Mouse (Mus musculus): Measurements from ENCODE around the gene 4930467E23Rik. TPM values are rescaled to one million over a fixed set of nuclear protein-coding genes. Genes with fewer than 3 reads are reported as not detected.
"Not testable (repeated sequence)": the region's sequence is repeated elsewhere in the genome, so short reads cannot be mapped to it uniquely, and the experiment has no call there.

4930467E23Rik gene
- total and polyA plus RNA-seq, 2 experiments from 2014 or later = not detected

DNA sequence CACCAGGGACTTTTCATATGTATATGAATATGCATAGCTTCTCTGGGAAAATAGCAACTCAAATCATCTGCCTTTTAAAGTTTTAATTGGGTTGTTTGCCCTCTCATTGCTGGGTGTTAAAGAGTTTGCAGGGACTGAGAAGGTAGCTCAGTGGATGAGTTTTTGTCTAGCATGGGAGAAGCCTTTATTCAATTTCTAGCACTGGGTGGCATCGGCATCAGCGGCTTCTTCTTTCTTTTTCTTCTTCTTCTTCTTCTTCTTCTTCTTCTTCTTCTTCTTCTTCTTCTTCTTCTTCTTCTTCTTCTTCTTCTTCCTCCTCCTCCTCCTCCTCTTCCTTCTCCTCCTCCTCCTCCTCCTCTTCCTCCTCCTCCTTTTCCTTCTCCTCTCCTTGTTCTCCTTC, 28.1 kb upstream of the 4930467E23Rik start:
- not testable (repeated sequence) for H3K9me3 ChIP-seq (ENCODE audit: low read length); H3K4me2 ChIP-seq (ENCODE audit: low read depth, low read length, poor library complexity, severe bottlenecking); H3K27ac ChIP-seq (ENCODE audit: low read depth, low read length); DNase-seq (ENCODE audit: low spot score); H3K9ac ChIP-seq (replicated peaks; ENCODE audit: low read length, poor library complexity, severe bottlenecking); ATAC-seq (ENCODE audit: low FRiP score); H3K36me3 ChIP-seq (ENCODE audit: insufficient read depth, low read length); H3K4me3 ChIP-seq (ENCODE audit: low read depth, low read length); H3K4me1 ChIP-seq (ENCODE audit: insufficient read depth, low read length); H3K27me3 ChIP-seq (ENCODE audit: insufficient read depth, low read length)
- 90% methylated on average over 2 of the region's 2 CpGs for WGBS

DNA sequence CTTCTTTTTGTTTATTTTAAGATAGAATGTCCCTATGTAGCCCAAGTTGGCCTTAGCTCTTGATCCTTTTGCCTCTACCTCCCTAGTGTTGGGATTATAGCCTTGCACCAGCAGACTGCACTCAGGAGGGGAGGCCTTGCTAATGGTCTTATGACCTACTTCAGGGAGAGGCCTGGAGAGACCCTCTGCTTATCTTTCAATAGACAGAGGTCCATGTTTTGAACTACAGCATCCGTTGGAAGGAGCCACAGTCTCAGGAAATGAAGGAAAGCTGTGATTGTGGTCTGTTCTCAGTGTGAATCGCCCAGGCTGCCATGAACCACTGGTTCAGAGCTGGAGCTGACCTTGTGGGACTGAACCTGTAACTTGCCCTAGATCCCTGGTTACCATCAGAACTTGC, 27.1 kb upstream of the 4930467E23Rik start:
- not testable (repeated sequence) for H3K27ac ChIP-seq (ENCODE audit: low read depth, low read length); H3K36me3 ChIP-seq (ENCODE audit: insufficient read depth, low read length); DNase-seq (ENCODE audit: low spot score); H3K9ac ChIP-seq (replicated peaks; ENCODE audit: low read length, poor library complexity, severe bottlenecking); H3K27me3 ChIP-seq (ENCODE audit: insufficient read depth, low read length); H3K4me1 ChIP-seq (ENCODE audit: insufficient read depth, low read length); H3K4me3 ChIP-seq (ENCODE audit: low read depth, low read length); ATAC-seq (ENCODE audit: low FRiP score); H3K4me2 ChIP-seq (ENCODE audit: low read depth, low read length, poor library complexity, severe bottlenecking); H3K9me3 ChIP-seq (ENCODE audit: low read length)
- WGBS = 75% methylated on average over 1 of the region's 2 CpGs

DNA sequence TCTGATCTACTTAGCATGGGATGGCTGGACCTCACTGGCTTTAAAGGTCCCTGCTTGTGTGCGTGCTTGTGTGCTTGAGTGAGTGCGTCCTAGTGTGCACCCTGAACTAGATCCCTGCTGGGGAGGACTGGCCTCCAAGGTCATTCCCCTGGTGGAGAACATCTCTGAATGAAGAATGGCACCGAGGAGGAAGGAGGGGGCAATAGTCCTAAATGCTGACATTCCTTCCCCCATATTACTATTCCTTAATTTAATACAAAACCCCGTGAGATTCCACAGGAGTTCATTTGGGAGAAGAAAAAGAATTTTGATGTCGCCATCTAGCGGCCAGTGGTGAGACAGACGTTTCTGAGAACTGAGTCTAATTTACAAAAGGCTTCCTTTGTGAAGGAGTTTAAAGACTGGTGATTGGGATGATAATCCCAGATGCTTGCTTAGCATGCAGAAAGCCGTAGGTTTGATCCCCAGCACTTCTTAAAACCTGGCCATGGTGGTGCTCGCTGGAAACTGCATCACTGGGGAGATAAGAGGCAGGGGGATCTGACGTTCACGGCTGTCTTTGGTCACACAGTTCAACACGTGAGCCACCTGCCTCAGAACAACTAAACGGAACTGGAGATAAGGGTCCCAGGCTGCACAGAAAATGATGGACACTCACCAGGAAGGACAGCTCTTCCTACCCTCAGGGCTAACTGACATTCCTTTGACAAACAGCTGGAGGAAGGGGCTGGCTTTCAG, 26.2 kb upstream of the 4930467E23Rik start:
- peak; percentile 62 for TF ChIP-seq CTCF (IDR thresholded peaks at IDR 0.05)
- not testable (repeated sequence) for H3K27ac ChIP-seq (ENCODE audit: low read depth, low read length); H3K4me1 ChIP-seq (ENCODE audit: insufficient read depth, low read length); H3K9me3 ChIP-seq (ENCODE audit: low read length); H3K9ac ChIP-seq (replicated peaks; ENCODE audit: low read length, poor library complexity, severe bottlenecking); H3K4me2 ChIP-seq (ENCODE audit: low read depth, low read length, poor library complexity, severe bottlenecking); H3K4me3 ChIP-seq (ENCODE audit: low read depth, low read length); H3K27me3 ChIP-seq (ENCODE audit: insufficient read depth, low read length); H3K36me3 ChIP-seq (ENCODE audit: insufficient read depth, low read length)
- 43% methylated on average over 13 of the region's 13 CpGs for WGBS
- peak; percentile 90 for ATAC-seq (ENCODE audit: low FRiP score)
- peak; percentile 94 for DNase-seq (ENCODE audit: low spot score)

DNA sequence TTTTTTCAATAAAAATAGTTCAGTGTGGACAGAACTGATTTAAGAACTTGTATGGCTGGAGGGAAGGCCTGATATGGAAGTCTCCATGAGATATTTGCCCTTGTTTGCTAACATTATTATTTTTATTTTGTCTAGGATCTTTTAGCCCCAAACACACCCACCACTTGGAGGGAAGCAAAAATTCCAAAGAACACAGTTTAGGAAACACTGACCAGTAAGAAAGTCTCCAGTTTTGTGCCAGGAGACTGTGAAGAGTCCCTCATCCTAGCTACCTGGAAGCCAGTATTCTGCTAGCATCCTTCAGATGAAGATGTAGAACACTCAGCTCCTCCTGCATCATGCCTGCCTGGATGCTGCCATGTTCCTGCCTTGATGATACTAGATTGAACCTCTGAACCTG, 25.5 kb upstream of the 4930467E23Rik start:
- H3K9ac ChIP-seq (replicated peaks; ENCODE audit: low read length, poor library complexity, severe bottlenecking); H3K4me1 ChIP-seq (ENCODE audit: insufficient read depth, low read length); H3K9me3 ChIP-seq (ENCODE audit: low read length); H3K4me3 ChIP-seq (ENCODE audit: low read depth, low read length); DNase-seq (ENCODE audit: low spot score); H3K36me3 ChIP-seq (ENCODE audit: insufficient read depth, low read length); ATAC-seq (ENCODE audit: low FRiP score); H3K4me2 ChIP-seq (ENCODE audit: low read depth, low read length, poor library complexity, severe bottlenecking); H3K27ac ChIP-seq (ENCODE audit: low read depth, low read length); H3K27me3 ChIP-seq (ENCODE audit: insufficient read depth, low read length): not testable (repeated sequence)

DNA sequence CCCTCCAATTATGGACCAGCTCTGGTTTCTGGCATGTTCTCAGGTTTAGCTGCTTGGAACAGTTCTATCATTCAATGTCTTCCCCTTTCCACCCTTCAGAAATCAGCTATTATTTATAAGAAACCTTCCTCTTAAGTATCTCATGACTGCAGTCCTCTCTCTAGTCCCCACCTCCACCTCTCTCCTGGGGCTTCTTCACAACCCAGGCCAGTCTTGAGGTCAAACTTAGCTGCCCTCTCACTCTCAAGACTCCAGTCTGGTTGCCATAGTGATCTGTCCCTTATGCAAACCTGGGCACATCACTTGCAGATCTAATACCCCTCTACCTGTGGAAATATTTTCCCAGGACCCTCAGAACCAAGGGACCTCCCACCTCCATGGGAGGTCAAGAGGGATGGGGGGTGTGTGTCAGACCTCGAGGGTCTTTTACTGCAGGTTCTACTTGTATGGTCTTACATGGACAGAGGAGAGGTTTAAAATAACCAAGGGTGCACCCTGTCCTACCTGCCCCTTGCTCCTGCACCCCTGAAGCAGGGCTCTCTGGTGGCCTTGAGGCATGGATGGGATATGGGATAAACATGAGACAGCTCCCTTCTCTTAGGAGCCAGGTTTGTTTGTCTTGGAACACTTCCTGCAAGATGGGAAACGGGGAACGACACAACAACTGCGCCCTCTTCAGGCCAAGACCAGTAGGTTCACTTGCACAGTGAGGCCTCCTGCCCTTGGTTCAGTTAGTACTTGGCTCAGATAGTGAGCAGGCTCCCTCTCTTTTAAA, 24.7 kb upstream of the 4930467E23Rik start:
- no CpG with 5 or more reads among the region's 4 CpGs for WGBS
- not testable (repeated sequence) for H3K4me1 ChIP-seq (ENCODE audit: insufficient read depth, low read length); ATAC-seq (ENCODE audit: low FRiP score); H3K36me3 ChIP-seq (ENCODE audit: insufficient read depth, low read length); H3K27me3 ChIP-seq (ENCODE audit: insufficient read depth, low read length); H3K4me2 ChIP-seq (ENCODE audit: low read depth, low read length, poor library complexity, severe bottlenecking); H3K4me3 ChIP-seq (ENCODE audit: low read depth, low read length); DNase-seq (ENCODE audit: low spot score); H3K27ac ChIP-seq (ENCODE audit: low read depth, low read length); H3K9me3 ChIP-seq (ENCODE audit: low read length); H3K9ac ChIP-seq (replicated peaks; ENCODE audit: low read length, poor library complexity, severe bottlenecking)

DNA sequence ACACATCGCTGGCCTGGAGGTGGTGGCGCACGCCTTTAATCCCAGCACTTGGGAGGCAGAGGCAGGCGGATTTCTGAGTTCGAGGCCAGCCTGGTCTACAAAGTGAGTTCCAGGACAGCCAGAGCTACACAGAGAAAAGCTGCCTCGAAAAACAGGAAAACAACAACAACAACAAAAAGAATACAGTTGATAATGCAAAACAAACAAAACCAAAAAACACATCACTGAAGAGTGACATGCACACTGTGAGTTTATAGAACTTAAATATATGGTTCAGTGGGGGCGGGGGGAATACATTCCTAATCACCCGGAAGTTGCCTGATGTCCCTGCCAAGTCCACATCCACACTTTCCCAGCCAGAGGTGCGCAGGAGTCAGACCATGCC, 24.2 kb upstream of the 4930467E23Rik start:
- H3K36me3 ChIP-seq (ENCODE audit: insufficient read depth, low read length); H3K4me1 ChIP-seq (ENCODE audit: insufficient read depth, low read length); H3K27me3 ChIP-seq (ENCODE audit: insufficient read depth, low read length); H3K9me3 ChIP-seq (ENCODE audit: low read length); ATAC-seq (ENCODE audit: low FRiP score); DNase-seq (ENCODE audit: low spot score); H3K4me3 ChIP-seq (ENCODE audit: low read depth, low read length); H3K9ac ChIP-seq (replicated peaks; ENCODE audit: low read length, poor library complexity, severe bottlenecking); H3K27ac ChIP-seq (ENCODE audit: low read depth, low read length); H3K4me2 ChIP-seq (ENCODE audit: low read depth, low read length, poor library complexity, severe bottlenecking): not testable (repeated sequence)
- WGBS = 78% methylated on average over 9 of the region's 9 CpGs

DNA sequence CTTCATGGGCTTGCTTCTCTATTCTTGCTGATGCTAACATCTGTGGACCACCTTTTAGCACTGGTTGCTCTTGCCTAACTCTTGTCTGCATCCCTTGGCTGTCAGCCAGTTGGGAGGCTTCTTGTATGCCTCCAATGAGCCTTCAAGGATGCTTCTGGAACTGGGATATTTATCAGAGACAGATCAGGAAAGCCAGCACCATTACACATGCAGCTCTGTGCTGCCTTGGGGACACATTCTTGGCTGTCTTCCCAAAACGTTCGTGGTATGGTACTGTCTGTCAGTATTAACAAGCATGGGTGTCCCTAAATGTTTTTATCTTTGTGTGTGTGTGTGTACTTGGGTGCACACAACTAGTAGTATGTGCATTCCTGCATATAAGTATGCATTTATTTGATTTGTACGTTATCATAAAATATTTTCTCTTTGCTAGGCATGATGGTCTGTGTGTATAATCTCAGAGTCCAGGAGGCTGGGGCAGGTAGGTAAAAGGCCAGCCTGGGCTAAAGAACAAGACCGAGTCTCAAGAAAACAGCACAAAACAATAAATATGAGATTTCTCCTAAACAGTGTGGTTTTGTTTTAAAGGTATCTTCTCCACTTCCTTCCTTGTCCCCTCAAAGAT, 23.2 kb upstream of the 4930467E23Rik start:
- H3K4me3 ChIP-seq (ENCODE audit: low read depth, low read length); ATAC-seq (ENCODE audit: low FRiP score); H3K9ac ChIP-seq (replicated peaks; ENCODE audit: low read length, poor library complexity, severe bottlenecking); H3K4me2 ChIP-seq (ENCODE audit: low read depth, low read length, poor library complexity, severe bottlenecking); H3K9me3 ChIP-seq (ENCODE audit: low read length); H3K27me3 ChIP-seq (ENCODE audit: insufficient read depth, low read length); H3K36me3 ChIP-seq (ENCODE audit: insufficient read depth, low read length); H3K27ac ChIP-seq (ENCODE audit: low read depth, low read length); H3K4me1 ChIP-seq (ENCODE audit: insufficient read depth, low read length); DNase-seq (ENCODE audit: low spot score): not testable (repeated sequence)
- 83% methylated on average over 4 of the region's 4 CpGs for WGBS
